Mouse (Mus musculus) stomach, postnatal 0 days (tissue): ENCODE results near the gene Wfikkn1.

Experiments
- CTCF ChIP-seq: IDR thresholded peaks from 2 replicates; pipeline ENCODE4 v1.5.1; 2016; ENCODE audit warnings: antibody characterized with exemption, low read depth, mild to moderate bottlenecking, moderate library complexity
- EP300 ChIP-seq: optimal IDR thresholded peaks from 2 replicates; pipeline ENCODE3; 2016; ENCODE audit warnings: antibody characterized with exemption

DNA sequence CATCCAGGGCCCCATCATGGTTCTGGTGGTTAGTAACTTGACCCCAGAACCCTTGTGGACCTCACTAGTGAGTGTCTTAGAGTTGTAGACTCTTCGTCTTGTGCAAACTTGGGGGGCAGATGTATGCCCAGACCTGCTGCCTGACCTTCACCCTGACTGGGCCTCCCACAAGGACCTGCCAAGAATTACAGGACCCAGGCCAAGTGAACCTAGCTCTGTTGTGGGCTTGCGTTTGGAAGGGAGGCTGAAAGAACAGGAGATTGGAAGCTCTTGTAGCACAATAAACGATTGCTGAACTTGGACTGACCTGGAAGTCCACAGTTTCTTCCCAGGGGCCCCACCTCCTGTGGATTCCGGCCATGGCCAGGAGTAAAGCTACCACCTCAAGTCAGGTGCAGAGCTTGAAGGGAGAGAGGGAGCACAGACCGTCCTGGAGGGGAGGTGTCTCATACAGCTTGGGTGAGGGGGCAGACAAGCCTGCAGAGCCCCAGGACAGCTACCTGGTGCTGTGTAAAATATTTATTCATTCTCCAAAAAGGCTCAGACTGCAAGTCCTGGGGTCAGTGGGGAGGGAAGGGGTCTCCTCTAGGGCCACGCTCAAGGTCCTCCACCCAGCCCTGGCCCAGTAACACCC, 46.6 kb downstream of the Wfikkn1 start:
- TF ChIP-seq CTCF = no peak
- no peak for TF ChIP-seq EP300
